10 mouse cellular contexts compared by ENCODE assay signal in genomic region chr17:27971496-27971895, GRCm38 (mm10).
DNase-seq lines count a peak whose midpoint lies in the region; ATAC-seq and TF ChIP-seq lines count a peak whose summit lies in the region.
"Had no signal": no experiment of that assay in that cellular context is flagged by ENCODE, and none has a peak within 500 bp of the region (broad histone marks: within the 10 kb centered on the region; RNA-seq: fewer than 3 reads in every experiment).

No protein-coding gene starts in this region.

- peak; percentile 70 for DNase-seq in kidney, adult 11 months
- DNase-seq in cerebellum, postnatal 25 days: peak; percentile 77 to 86
- peak; percentile 91 for DNase-seq in heart, postnatal 0 days (ENCODE audit: low spot score)
- DNase-seq in left cerebral cortex, postnatal 36 days (ENCODE audit: low spot score in 2 of 2): peak; percentile 60 to 70
- DNase-seq in skeletal muscle tissue, adult 2 months (ENCODE audit: low read depth, low spot score): peak; percentile 91
- DNase-seq in thymus, postnatal 10 days (ENCODE audit: low spot score in 2 of 2): no peak
- DNase-seq in spleen, postnatal 36 days (ENCODE audit: low spot score in 2 of 2): no peak

- H3K36me3 ChIP-seq in kidney, embryonic 15.5 days: peaks cover 7% of the 10 kb centered on the region
- peaks cover 10% of the 10 kb centered on the region for H3K36me3 ChIP-seq in heart, postnatal 0 days (replicated peaks; ENCODE audit: control insufficient read depth, insufficient read depth, low read length)

- peaks cover 26% of the 10 kb centered on the region for H3K4me1 ChIP-seq in kidney, embryonic 15.5 days
- H3K4me1 ChIP-seq in heart, postnatal 0 days (ENCODE audit: control insufficient read depth, insufficient read depth): peaks cover 66% of the 10 kb centered on the region

- H3K9ac ChIP-seq in kidney, embryonic 15.5 days: no peak overlapping the region
- H3K9ac ChIP-seq in heart, postnatal 0 days (replicated peaks; ENCODE audit: low read depth, low read length): no peak overlapping the region
- H3K9ac ChIP-seq: embryonic facial prominence, embryonic 12.5 days had no signal

- H3K27ac ChIP-seq in kidney, embryonic 15.5 days: no peak overlapping the region
- peak overlapping the region; percentile 80 for H3K27ac ChIP-seq in heart, postnatal 0 days (ENCODE audit: low read depth)
- H3K27ac ChIP-seq: embryonic facial prominence, embryonic 12.5 days; macrophage had no signal

- intact Hi-C loops in left cerebral cortex, postnatal 36 days (cut with DNase I): no loop called here

- no peak for TF ChIP-seq EP300 in heart, postnatal 0 days (IDR thresholded peaks at IDR 0.05; ENCODE audit: low read depth)

- no peak for TF ChIP-seq CTCF in heart, postnatal 0 days (IDR thresholded peaks at IDR 0.05; ENCODE audit: low read depth)

- no peaks in the 10 kb centered on the region for H3K9me3 ChIP-seq in kidney, embryonic 15.5 days (replicated peaks)
- H3K9me3 ChIP-seq in heart, postnatal 0 days (replicated peaks; ENCODE audit: control insufficient read depth, low read length): no peaks in the 10 kb centered on the region
- H3K9me3 ChIP-seq: embryonic facial prominence, embryonic 12.5 days had no signal

- WGBS in kidney, embryonic 15.5 days: 71% methylated on average over 9 of the region's 9 CpGs
- 42% methylated on average over 9 of the region's 9 CpGs for WGBS in heart, postnatal 0 days

- no peak for ATAC-seq in kidney, embryonic 15.5 days (replicated peaks; ENCODE audit: low FRiP score)
- peak; percentile 37; the same call in 1 of the 2 replicates for ATAC-seq in heart, postnatal 0 days (ENCODE audit: insufficient read depth, low read depth)

- no peak overlapping the region for H3K4me3 ChIP-seq in kidney, embryonic 15.5 days (replicated peaks)
- no peak overlapping the region for H3K4me3 ChIP-seq in heart, postnatal 0 days (ENCODE audit: low read depth, low read length)
- H3K4me3 ChIP-seq: embryonic facial prominence, embryonic 12.5 days had no signal

- no peaks in the 10 kb centered on the region for H3K27me3 ChIP-seq in kidney, embryonic 15.5 days
- H3K27me3 ChIP-seq in heart, postnatal 0 days (ENCODE audit: control insufficient read depth, insufficient read depth, low read length): no peaks in the 10 kb centered on the region
- H3K27me3 ChIP-seq: embryonic facial prominence, embryonic 12.5 days had no signal

- H3K4me2 ChIP-seq in kidney, embryonic 15.5 days: no peak overlapping the region
- H3K4me2 ChIP-seq in heart, postnatal 0 days (ENCODE audit: low read depth, low read length): no peak overlapping the region
- H3K4me2 ChIP-seq: embryonic facial prominence, embryonic 12.5 days had no signal

Comparison
In these comparisons a context has a peak if more than half of its experiments do, and no peak if none do; other contexts are left out.
1. DNase-seq: peak in kidney, adult 11 months (single experiment), cerebellum, postnatal 25 days (2 of 2), heart, postnatal 0 days (single experiment), left cerebral cortex, postnatal 36 days (2 of 2) and skeletal muscle tissue, adult 2 months (single experiment); none in thymus, postnatal 10 days (0 of 2) and spleen, postnatal 36 days (0 of 2).